Mouse (Mus musculus): Measurements from ENCODE around the gene Olfr824. TPM values are rescaled to one million over a fixed set of nuclear protein-coding genes. Genes with fewer than 3 reads are reported as not detected.
"Not testable (repeated sequence)": the region's sequence is repeated elsewhere in the genome, so short reads cannot be mapped to it uniquely, and the experiment has no call there.

The Olfr824 gene
- not detected in 2 replicates for polyA plus RNA-seq (2015; fragmentation: Nextera tagmentation; extraction: Ambion mirVana)

DNA sequence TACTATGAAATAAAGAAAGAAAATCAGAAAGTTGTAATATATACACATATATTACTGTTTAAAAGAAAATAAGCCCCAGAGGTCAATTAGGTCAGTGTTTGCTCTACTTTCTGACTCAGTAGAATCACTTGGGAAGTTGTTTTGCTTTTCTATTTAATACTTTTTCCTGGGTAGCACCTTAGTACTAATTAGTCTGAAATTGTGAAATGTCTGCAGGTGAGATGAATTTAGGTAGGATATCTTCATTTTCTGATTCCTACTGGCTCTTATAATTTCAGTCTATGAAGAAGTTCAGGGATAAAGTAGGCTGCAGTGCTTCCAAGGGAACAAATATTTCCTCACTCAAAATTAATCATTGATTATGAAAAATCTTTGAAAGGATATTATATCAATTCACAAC, at the start of gene Olfr824:
Gene Olfr824 (minus strand): TSS at position 101 of the 400 bp plus-strand sequence.
- H3K9me3 ChIP-seq; H3K36me3 ChIP-seq; H3K4me3 ChIP-seq; H3K4me2 ChIP-seq; H3K9ac ChIP-seq; H3K27me3 ChIP-seq; ATAC-seq (ENCODE audit: low FRiP score); H3K4me1 ChIP-seq (replicated peaks); H3K27ac ChIP-seq: not testable (repeated sequence)

DNA sequence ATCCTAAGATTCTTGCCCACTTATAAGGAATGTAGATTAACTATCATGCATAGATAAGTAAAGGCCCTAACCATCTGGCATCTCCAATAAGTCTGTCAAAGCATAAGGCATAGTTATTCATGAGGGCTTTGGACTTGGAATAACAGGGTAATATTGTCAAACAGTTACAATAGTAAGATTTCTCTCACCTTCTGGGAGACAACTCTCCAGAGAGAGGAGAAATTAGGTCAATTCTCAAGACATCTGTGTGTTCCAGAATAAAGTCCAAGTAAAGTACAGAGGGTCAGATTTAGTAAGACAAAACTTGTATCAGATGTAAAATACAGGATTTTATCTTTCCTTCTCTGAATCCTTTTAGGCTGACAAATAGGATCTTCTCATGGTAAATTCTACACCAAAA, 36.9 kb upstream of the Olfr824 start, which contains the start of gene Olfr825:
Gene Olfr825 (minus strand): TSS at position 101 of the 400 bp plus-strand sequence.
- Histone ChIP-seq H3K27me3 (no peaks in the 10 kb centered on the region), H3K9ac (no peak within 1 kb of the TSS), H3K27ac (no peak within 1 kb of the TSS), H3K4me1 (replicated peaks) (no peaks in the 10 kb centered on the region), H3K4me3 (no peak within 1 kb of the TSS), H3K4me2 (no peak within 1 kb of the TSS), H3K36me3 (no peaks in the 10 kb centered on the region), H3K9me3 (no peaks in the 10 kb centered on the region)
- no peak for ATAC-seq (ENCODE audit: low FRiP score)

GRCm38 (mm10) chr10:130165196-130165595, 35.4 kb upstream of the Olfr824 start:
- H3K4me2 ChIP-seq = no peak overlapping the region
- H3K9me3 ChIP-seq = no peaks in the 10 kb centered on the region
- H3K9ac ChIP-seq = no peak overlapping the region
- H3K36me3 ChIP-seq = no peaks in the 10 kb centered on the region
- no peak overlapping the region for H3K4me3 ChIP-seq
- H3K27ac ChIP-seq = no peak overlapping the region
- H3K4me1 ChIP-seq (replicated peaks) = no peaks in the 10 kb centered on the region
- H3K27me3 ChIP-seq = no peaks in the 10 kb centered on the region
- no peak for ATAC-seq (ENCODE audit: low FRiP score)

- no peak overlapping the region for H3K9ac ChIP-seq
- no peaks in the 10 kb centered on the region for H3K9me3 ChIP-seq
- 85% methylated on average over 5 of the region's 5 CpGs for WGBS
- H3K4me3 ChIP-seq = no peak overlapping the region
- no peaks in the 10 kb centered on the region for H3K27me3 ChIP-seq
- no peak overlapping the region for H3K27ac ChIP-seq
- H3K4me2 ChIP-seq = no peak overlapping the region
- no peak for ATAC-seq (ENCODE audit: low FRiP score)
- H3K36me3 ChIP-seq = no peaks in the 10 kb centered on the region
- H3K4me1 ChIP-seq (replicated peaks) = no peaks in the 10 kb centered on the region
Measured at GRCm38 (mm10) chr10:130144121-130144520, 14.3 kb upstream of the Olfr824 start.

GRCm38 (mm10) chr10:130142481-130142880, 12.7 kb upstream of the Olfr824 start:
- H3K9ac ChIP-seq; H3K36me3 ChIP-seq; H3K27me3 ChIP-seq; ATAC-seq (ENCODE audit: low FRiP score); H3K4me3 ChIP-seq; H3K27ac ChIP-seq; H3K4me2 ChIP-seq; H3K4me1 ChIP-seq (replicated peaks); H3K9me3 ChIP-seq: not testable (repeated sequence)
- 90% methylated on average over 5 of the region's 5 CpGs for WGBS

DNA sequence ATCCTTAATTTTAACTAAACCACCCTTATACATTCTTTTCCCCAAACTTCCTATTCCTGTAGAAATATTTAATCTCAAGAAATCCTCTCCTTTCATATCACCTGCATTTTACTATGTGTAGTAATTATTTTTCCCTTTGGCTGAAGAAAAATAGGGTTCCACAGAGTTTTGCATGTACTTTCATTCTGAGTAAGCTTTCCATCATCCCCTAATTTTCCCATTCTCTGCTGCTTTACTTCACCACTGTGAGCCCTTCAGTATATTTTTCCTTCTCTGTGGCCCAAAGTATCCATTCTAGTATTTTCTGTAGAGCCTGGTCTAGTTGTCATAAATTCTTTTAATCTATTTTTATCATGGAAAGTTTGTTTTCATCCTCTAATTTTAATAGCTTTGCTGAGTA, 5.0 kb upstream of the Olfr824 start:
- Histone ChIP-seq H3K27ac (no peak overlapping the region), H3K9me3 (no peaks in the 10 kb centered on the region), H3K4me2 (no peak overlapping the region), H3K36me3 (no peaks in the 10 kb centered on the region), H3K9ac (no peak overlapping the region), H3K27me3 (no peaks in the 10 kb centered on the region), H3K4me1 (replicated peaks) (no peaks in the 10 kb centered on the region), H3K4me3 (no peak overlapping the region)
- ATAC-seq (ENCODE audit: low FRiP score) = no peak

DNA sequence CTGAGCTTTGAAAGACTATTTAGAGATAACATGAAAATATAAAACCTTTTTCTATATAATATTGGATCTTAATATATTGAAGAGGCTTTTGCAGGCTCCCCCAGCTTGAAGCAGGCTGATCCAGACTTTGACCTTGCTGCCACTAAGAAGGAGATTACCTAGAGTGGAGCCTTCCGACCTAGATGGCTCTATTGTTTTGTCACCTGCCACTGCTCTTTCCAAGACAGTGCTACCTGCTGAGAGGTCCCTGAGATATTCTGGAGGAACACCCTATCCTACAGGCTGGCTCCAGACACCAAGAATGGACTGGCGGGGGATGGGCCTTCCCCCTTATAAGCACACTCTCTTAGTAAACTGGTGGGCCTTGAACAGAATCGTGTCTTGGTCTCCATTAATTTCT, 13.8 kb downstream of the Olfr824 start:
- H3K4me2 ChIP-seq; H3K9ac ChIP-seq; H3K9me3 ChIP-seq; H3K4me3 ChIP-seq; H3K36me3 ChIP-seq; H3K27me3 ChIP-seq; H3K27ac ChIP-seq; ATAC-seq (ENCODE audit: low FRiP score); H3K4me1 ChIP-seq (replicated peaks): not testable (repeated sequence)
- 61% methylated on average over 3 of the region's 3 CpGs for WGBS

DNA sequence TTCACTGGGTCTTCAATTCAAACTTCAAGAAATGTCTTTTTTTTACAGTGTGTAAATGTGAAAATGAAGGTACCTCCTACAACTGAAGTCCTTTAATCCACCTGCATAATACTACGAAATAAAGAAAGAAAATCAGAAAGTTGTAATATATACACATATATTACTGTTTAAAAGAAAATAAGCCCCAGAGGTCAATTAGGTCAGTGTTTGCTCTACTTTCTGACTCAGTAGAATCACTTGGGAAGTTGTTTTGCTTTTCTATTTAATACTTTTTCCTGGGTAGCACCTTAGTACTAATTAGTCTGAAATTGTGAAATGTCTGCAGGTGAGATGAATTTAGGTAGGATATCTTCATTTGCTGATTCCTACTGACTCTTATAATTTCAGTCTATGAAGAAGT, 14.5 kb downstream of the Olfr824 start, which contains the start of gene Olfr823:
Gene Olfr823 (minus strand): TSS at position 101 of the 400 bp plus-strand sequence.
- H3K9ac ChIP-seq; ATAC-seq (ENCODE audit: low FRiP score); H3K4me2 ChIP-seq; H3K4me3 ChIP-seq; H3K36me3 ChIP-seq; H3K4me1 ChIP-seq (replicated peaks); H3K27me3 ChIP-seq; H3K9me3 ChIP-seq; H3K27ac ChIP-seq: not testable (repeated sequence)
- 92% methylated on average over 1 of the region's 1 CpGs for WGBS

DNA sequence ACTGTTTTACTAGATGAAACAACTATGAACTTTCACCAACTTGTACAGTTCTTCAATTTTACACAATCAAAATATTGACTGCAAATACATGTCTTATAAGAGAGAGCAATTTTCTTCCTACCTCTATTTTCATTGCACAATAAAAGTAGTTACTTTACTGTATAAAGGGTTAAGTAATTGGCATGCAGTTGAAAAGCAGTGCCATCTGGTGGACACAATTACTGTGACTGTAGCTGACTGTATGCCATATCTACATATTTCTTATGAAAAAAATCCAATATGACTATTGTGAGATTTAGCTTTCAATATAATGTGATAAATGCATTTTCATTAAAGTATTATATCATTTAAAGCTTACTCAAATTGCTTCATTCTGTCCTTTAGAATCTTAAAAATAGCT, 33.7 kb downstream of the Olfr824 start:
- Histone ChIP-seq H3K36me3 (no peaks in the 10 kb centered on the region), H3K4me3 (no peak overlapping the region), H3K27ac (no peak overlapping the region), H3K9ac (no peak overlapping the region), H3K27me3 (no peaks in the 10 kb centered on the region), H3K9me3 (no peaks in the 10 kb centered on the region), H3K4me2 (no peak overlapping the region), H3K4me1 (replicated peaks) (no peaks in the 10 kb centered on the region)
- ATAC-seq (ENCODE audit: low FRiP score) = no peak

DNA sequence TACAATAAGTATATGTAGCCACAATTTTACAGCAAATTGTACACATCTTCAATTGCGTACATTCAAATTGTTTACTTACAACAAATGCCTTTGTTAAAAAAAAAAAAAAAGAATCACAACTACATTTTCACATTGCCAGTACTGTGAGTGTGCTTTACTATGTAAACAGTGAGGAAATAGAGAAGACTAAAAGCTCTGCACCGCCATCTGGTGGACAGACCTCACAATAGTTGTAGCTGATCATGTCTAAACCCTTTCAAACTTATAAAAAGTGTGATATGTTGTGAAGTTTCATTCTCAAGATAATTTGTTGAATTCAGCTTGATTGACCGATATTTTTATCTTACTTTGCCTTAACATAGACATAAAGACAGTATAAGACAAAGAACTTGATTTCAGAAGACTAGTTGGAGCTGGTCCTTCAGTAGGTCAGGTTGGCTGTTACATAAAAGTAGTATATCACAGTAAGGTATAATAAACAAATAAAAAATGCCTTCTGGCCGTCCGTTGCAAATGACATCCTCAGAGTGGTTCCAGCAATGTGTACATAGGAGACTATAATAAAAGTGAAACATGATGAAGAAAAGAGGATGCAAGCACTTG, 36.9 kb downstream of the Olfr824 start:
- no peaks in the 10 kb centered on the region for H3K36me3 ChIP-seq
- ATAC-seq (ENCODE audit: low FRiP score) = no peak
- no peaks in the 10 kb centered on the region for H3K27me3 ChIP-seq
- no peaks in the 10 kb centered on the region for H3K9me3 ChIP-seq
- H3K27ac ChIP-seq = no peak overlapping the region
- H3K4me1 ChIP-seq (replicated peaks) = no peaks in the 10 kb centered on the region
- H3K9ac ChIP-seq = no peak overlapping the region
- no peak overlapping the region for H3K4me2 ChIP-seq
- WGBS = 24% methylated on average over 5 of the region's 5 CpGs
- no peak overlapping the region for H3K4me3 ChIP-seq

Other genes with a start within 250 kb of the Olfr824 start
- not detected in 2 replicates for gene Olfr815, start 224.1 kb downstream of the Olfr824 start, polyA plus RNA-seq (2015; fragmentation: Nextera tagmentation; extraction: Ambion mirVana)
- gene Olfr816, start 214.4 kb downstream of the Olfr824 start, polyA plus RNA-seq (2015; fragmentation: Nextera tagmentation; extraction: Ambion mirVana) = not detected in 2 replicates
- gene Olfr818, start 180.9 kb downstream of the Olfr824 start, polyA plus RNA-seq (2015; fragmentation: Nextera tagmentation; extraction: Ambion mirVana) = not detected in 2 replicates
- not detected in 2 replicates for gene Olfr819, start 162.7 kb downstream of the Olfr824 start, polyA plus RNA-seq (2015; fragmentation: Nextera tagmentation; extraction: Ambion mirVana)
- not detected in 2 replicates for gene Olfr247, start 153.9 kb downstream of the Olfr824 start, polyA plus RNA-seq (2015; fragmentation: Nextera tagmentation; extraction: Ambion mirVana)
- gene Gm10310, start 144.9 kb downstream of the Olfr824 start, polyA plus RNA-seq (2015; fragmentation: Nextera tagmentation; extraction: Ambion mirVana) = not detected in 2 replicates
- not detected in 2 replicates for gene Olfr820, start 117.4 kb downstream of the Olfr824 start, polyA plus RNA-seq (2015; fragmentation: Nextera tagmentation; extraction: Ambion mirVana)
- gene Olfr821, start 99.7 kb downstream of the Olfr824 start, polyA plus RNA-seq (2015; fragmentation: Nextera tagmentation; extraction: Ambion mirVana) = not detected in 2 replicates
- gene Olfr822, start 58.8 kb downstream of the Olfr824 start, polyA plus RNA-seq (2015; fragmentation: Nextera tagmentation; extraction: Ambion mirVana) = not detected in 2 replicates
- not detected in 2 replicates for gene Olfr823, start 14.6 kb downstream of the Olfr824 start, polyA plus RNA-seq (2015; fragmentation: Nextera tagmentation; extraction: Ambion mirVana)
- not detected in 2 replicates for gene Olfr825, start 36.8 kb upstream of the Olfr824 start, polyA plus RNA-seq (2015; fragmentation: Nextera tagmentation; extraction: Ambion mirVana)
- gene Olfr826, start 54.2 kb upstream of the Olfr824 start, polyA plus RNA-seq (2015; fragmentation: Nextera tagmentation; extraction: Ambion mirVana) = not detected in 2 replicates
- not detected in 2 replicates for gene Olfr827, start 84.4 kb upstream of the Olfr824 start, polyA plus RNA-seq (2015; fragmentation: Nextera tagmentation; extraction: Ambion mirVana)
- 2.7 and 6.7 TPM in 2 replicates for gene Neurod4, start 150.2 kb upstream of the Olfr824 start, polyA plus RNA-seq (2015; fragmentation: Nextera tagmentation; extraction: Ambion mirVana)
- not detected in 2 replicates for gene Tespa1, start 192.9 kb upstream of the Olfr824 start, polyA plus RNA-seq (2015; fragmentation: Nextera tagmentation; extraction: Ambion mirVana)

All from hindbrain, embryonic 13.5 days (tissue).